Mouse (Mus musculus) lung, adult 2 months (tissue): ENCODE results near the gene Itga1. TPM values are rescaled to one million over a fixed set of nuclear protein-coding genes. Genes with fewer than 3 reads are reported as not detected.

Source experiments
- DNase-seq: peaks from one replicate; pipeline ENCODE4 v3.0.0; 2022
- H3K4me1 ChIP-seq: fragments of 200-500 bp; 2 replicates; pipeline ENCODE4 v1.6.1; 2011; ENCODE audit warnings: low read length; ENCODE audit not compliant: control insufficient read depth, insufficient read depth
- H3K4me3 ChIP-seq: fragments of 200-500 bp; replicated peaks from 2 replicates; pipeline ENCODE3; 2011; ENCODE audit warnings: low read depth, mild to moderate bottlenecking, control low read depth, low read length; ENCODE audit errors: extremely low read depth
- CTCF ChIP-seq: fragments of 200-500 bp; IDR thresholded peaks from 2 replicates; pipeline ENCODE4 v1.5.1; 2011; ENCODE audit warnings: mild to moderate bottlenecking, low read length, control low read depth; ENCODE audit not compliant: insufficient read depth
- POLR2A ChIP-seq: fragments of 200-500 bp; IDR thresholded peaks from 2 replicates; pipeline ENCODE4 v1.6.1; 2011; ENCODE audit warnings: low read depth, mild to moderate bottlenecking, control low read depth, low read length, borderline replicate concordance; ENCODE audit errors: extremely low read depth
- WGBS: fragments of 180-500 bp; shearing (Covaris S2); methylation state at CpG from one replicate; pipeline ENCODE4 v1.1.7; 2018; 5-methylcytosine and 5-hydroxymethylcytosine counted together
- polyA plus RNA-seq: library from polyadenylated mRNA; depleted of rRNA; stranded (reverse); fragments of >200 nt; gene quantifications from 2 replicates; pipeline ENCODE4 v1.2.3, GENCODE M21; 2012

Itga1 gene
- polyA plus RNA-seq, 1 experiment, result 36.1 TPM

- WGBS, result 76% methylated on average over 7 of the region's 7 CpGs
- no peak for TF ChIP-seq CTCF
- no peak for TF ChIP-seq POLR2A
- no peak for DNase-seq
- Histone ChIP-seq H3K4me1 (peaks cover 2% of the 10 kb centered on the region; the same call in 1 of the 2 replicates), H3K4me3 (no peak overlapping the region)
These were observed 118.6 kb downstream of the Itga1 start for GRCm38 (mm10) chr13:114983116-114983515.

GRCm38 (mm10) chr13:114980831-114981419, 120.8 kb downstream of the Itga1 start:
- H3K4me3 ChIP-seq, result no peak overlapping the region
- DNase-seq, result no peak

GRCm38 (mm10) chr13:114974484-114975042, 127.2 kb downstream of the Itga1 start:
- no peaks in the 10 kb centered on the region for H3K4me1 ChIP-seq
- DNase-seq, result no peak
- H3K4me3 ChIP-seq, result no peak overlapping the region
- WGBS, result 40% methylated on average over 6 of the region's 6 CpGs
- TF ChIP-seq CTCF (no peak), POLR2A (no peak)

More at GRCm38 (mm10) chr13:114980831-114981419, 120.8 kb downstream of the Itga1 start:
- 52% methylated on average over 10 of the region's 10 CpGs for WGBS
- TF ChIP-seq POLR2A, result no peak
- 0 out of 2 replicates have a peak, but pooled peaks have one; percentile 22 for TF ChIP-seq CTCF
- peaks cover 2% of the 10 kb centered on the region; the same call in 1 of the 2 replicates for H3K4me1 ChIP-seq

GRCm38 (mm10) chr13:114971905-114972304, 129.9 kb downstream of the Itga1 start:
- WGBS, result 89% methylated on average over 3 of the region's 3 CpGs
- H3K4me1 ChIP-seq, result no peaks in the 10 kb centered on the region
- H3K4me3 ChIP-seq, result no peak overlapping the region
- DNase-seq, result no peak
- no peak for TF ChIP-seq POLR2A

GRCm38 (mm10) chr13:114964233-114964632, 137.5 kb downstream of the Itga1 start:
- H3K4me3 ChIP-seq, result no peak overlapping the region
- 14% methylated on average over 2 of the region's 2 CpGs for WGBS
- DNase-seq, result peak; percentile 66
- H3K4me1 ChIP-seq, result no peaks in the 10 kb centered on the region
- TF ChIP-seq CTCF, result peak; percentile 98
- TF ChIP-seq POLR2A, result no peak

GRCm38 (mm10) chr13:114954516-114954915, 147.2 kb downstream of the Itga1 start:
- no peaks in the 10 kb centered on the region for H3K4me1 ChIP-seq
- TF ChIP-seq POLR2A, result no peak
- DNase-seq, result no peak
- H3K4me3 ChIP-seq, result no peak overlapping the region

GRCm38 (mm10) chr13:114933541-114933940, 168.2 kb downstream of the Itga1 start:
- Histone ChIP-seq H3K4me1 (peaks cover 7% of the 10 kb centered on the region), H3K4me3 (no peak overlapping the region)
- DNase-seq, result no peak
- no peak for TF ChIP-seq POLR2A
- TF ChIP-seq CTCF, result no peak
- WGBS, result 59% methylated on average over 7 of the region's 7 CpGs

GRCm38 (mm10) chr13:114931775-114932294, 169.9 kb downstream of the Itga1 start, which contains the start of gene Itga2:
Gene Itga2 (minus strand): TSS chr13:114932100.
- Histone ChIP-seq H3K4me3 (peak within 1 kb of the TSS; percentile 65), H3K4me1 (peaks cover 7% of the 10 kb centered on the region)
- 1% methylated on average over 28 of the region's 28 CpGs for WGBS
- TF ChIP-seq CTCF (peak; percentile 24; the same call in 1 of the 2 replicates), POLR2A (peak; percentile 24; the same call in 1 of the 2 replicates)
- DNase-seq, result peak; percentile 64

- H3K4me1 ChIP-seq, result peaks cover 7% of the 10 kb centered on the region
- under 1% methylated on average over 10 of the region's 10 CpGs for WGBS
- DNase-seq, result peak; percentile 19
- H3K4me3 ChIP-seq, result peak overlapping the region; percentile 65
- TF ChIP-seq POLR2A (no peak), CTCF (no peak)
These were observed 170.6 kb downstream of the Itga1 start for GRCm38 (mm10) chr13:114930996-114931649.
